Mouse (Mus musculus) embryonic stem cell, embryonic (primary cell): ENCODE measurements around the gene Dnah10.

Experiments
- CTCF ChIA-PET, 4 experiments: fragments of 300-600 bp in 2 of 4; fragments of 350-600 bp in 2 of 4; sonication (Branson Sonifier 250); formaldehyde crosslinking; loops; one replicate each; lab custom pipeline; 2022; ENCODE audit warnings: inconsistent platforms in 2 of 4; lab: Charles Lee
- POLR2A ChIA-PET, 4 experiments: fragments of 300-600 bp in 2 of 4; fragments of 350-600 bp in 2 of 4; sonication (Branson Sonifier 250); formaldehyde crosslinking; loops; one replicate each; lab custom pipeline; 2022; ENCODE audit warnings: antibody characterized with exemption in 4 of 4, inconsistent platforms in 1 of 4; lab: Charles Lee

The Dnah10 gene

GRCm38 (mm10) chr5:124873890-124874601 is 149.2 kb downstream of the Dnah10 start:
- CTCF ChIA-PET = interaction anchor here in 3 of 4 experiments (0.6 to 2.0 kb wide), 9 partner anchors 11 to 1810 kb away, joined by 3 to 8 read pairs (median 3); partner anchors contain the start of gene Zfp664 (in 1 of the 3)

GRCm38 (mm10) chr5:124879251-124879650 is 154.4 kb downstream of the Dnah10 start:
- POLR2A ChIA-PET = interaction anchor here in 1 of 4 experiments (0.6 to 1.5 kb wide), 2 partner anchors 16 to 489 kb away, joined by 3 to 4 read pairs; no protein-coding TSS in a partner anchor
- CTCF ChIA-PET = no interaction called here

More at GRCm38 (mm10) chr5:124873890-124874601, 149.2 kb downstream of the Dnah10 start:
- POLR2A ChIA-PET = interaction anchor here in 2 of 4 experiments (0.9 to 1.7 kb wide), 3 partner anchors 10 to 274 kb away, joined by 3 to 6 read pairs (median 4); no protein-coding TSS in a partner anchor

GRCm38 (mm10) chr5:124879801-124880200 is 154.9 kb downstream of the Dnah10 start:
- ChIA-PET CTCF (interaction anchor here in 1 of 4 experiments (1.0 to 1.2 kb wide), 2 partner anchors 29 to 105 kb away, joined by 3 read pairs; no protein-coding TSS in a partner anchor), POLR2A (interaction anchor here in 1 of 4 experiments (0.7 kb wide), 1 partner anchor 14 kb away, joined by 3 read pairs; no protein-coding TSS in a partner anchor)

- CTCF ChIA-PET = no interaction called here
Measured at GRCm38 (mm10) chr5:124883877-124884276, 159.0 kb downstream of the Dnah10 start.

More at GRCm38 (mm10) chr5:124883877-124884276, 159.0 kb downstream of the Dnah10 start:
- POLR2A ChIA-PET = no interaction called here
